Mouse (Mus musculus) liver, postnatal 0 days (tissue): Measurements from ENCODE around the gene Akr1b8.

Source experiments
- CTCF ChIP-seq: sonication (generic); IDR thresholded peaks from 2 replicates; pipeline ENCODE4 v1.5.1; 2016; ENCODE audit warnings: antibody characterized with exemption, low read depth
- EP300 ChIP-seq: IDR thresholded peaks from 2 replicates; pipeline ENCODE4 v1.6.1; 2016; ENCODE audit warnings: antibody characterized with exemption, low read depth, mild to moderate bottlenecking

GRCm38 (mm10) chr6:34337799-34338198, 16.1 kb upstream of the Akr1b8 start:
- TF ChIP-seq CTCF (no peak), EP300 (no peak)
